Mouse (Mus musculus): Measurements from ENCODE around the gene Schip1.

Gene Schip1

DNA sequence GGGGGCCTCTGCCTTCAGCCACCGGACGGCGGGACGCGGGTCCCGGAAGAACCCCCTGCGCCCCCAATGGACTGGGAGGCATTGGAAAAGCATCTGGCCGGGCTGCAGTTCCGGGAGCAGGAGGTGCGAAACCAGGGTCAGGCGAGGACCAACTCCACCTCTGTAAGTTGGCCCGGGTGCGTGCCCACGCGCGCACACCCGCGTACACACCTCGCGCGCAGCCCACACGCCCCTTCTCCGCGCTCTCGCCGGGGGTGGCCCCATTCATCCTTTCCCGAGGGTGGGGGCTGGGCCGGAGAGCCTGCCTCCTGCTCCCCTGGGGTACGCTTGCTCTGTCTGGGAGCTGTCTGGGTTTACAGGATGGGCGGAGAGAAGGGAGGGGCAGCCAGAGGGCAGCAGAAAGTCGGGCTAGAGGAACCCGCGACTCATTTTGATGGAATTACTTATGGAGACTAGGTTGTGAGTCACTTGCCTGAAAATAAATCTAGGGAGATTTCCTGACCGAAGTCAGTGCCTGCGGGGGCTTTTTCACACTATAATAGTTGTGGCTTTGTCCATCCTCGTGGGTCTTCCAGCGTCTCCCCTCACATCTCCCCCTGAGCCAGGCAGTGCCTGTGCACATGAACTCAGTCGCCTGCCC, 430.6 kb downstream of the Schip1 start:
- peak; percentile 18; the same call in 1 of the 2 replicates for ATAC-seq (ENCODE audit: insufficient number of reproducible peaks, low FRiP score, low TSS enrichment)

DNA sequence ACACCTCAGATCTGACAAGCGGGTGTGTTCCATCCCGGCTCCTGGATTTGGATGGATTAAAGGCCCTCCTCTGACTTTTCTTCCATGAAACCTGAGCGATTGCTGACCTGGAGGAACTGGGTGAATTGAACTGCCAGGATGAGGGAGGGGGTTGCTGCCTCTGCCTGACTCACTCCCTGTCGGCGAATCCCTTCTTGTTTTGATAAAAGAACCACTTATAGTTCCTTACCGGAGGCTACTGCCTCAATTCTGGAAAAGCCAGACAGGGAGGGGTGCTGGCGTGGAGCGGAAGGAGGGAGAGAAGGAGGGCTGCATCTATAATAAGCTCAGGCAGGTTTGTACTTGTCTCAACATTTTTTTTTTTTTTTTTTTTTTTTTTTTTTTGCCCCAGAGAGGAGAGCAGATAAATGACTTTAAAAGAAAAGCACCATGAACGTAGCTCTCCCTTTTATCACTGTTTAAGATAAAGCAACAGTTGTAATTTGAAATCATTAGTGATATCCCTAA, 431.2 kb downstream of the Schip1 start:
- no peak for ATAC-seq (ENCODE audit: insufficient number of reproducible peaks, low FRiP score, low TSS enrichment)

DNA sequence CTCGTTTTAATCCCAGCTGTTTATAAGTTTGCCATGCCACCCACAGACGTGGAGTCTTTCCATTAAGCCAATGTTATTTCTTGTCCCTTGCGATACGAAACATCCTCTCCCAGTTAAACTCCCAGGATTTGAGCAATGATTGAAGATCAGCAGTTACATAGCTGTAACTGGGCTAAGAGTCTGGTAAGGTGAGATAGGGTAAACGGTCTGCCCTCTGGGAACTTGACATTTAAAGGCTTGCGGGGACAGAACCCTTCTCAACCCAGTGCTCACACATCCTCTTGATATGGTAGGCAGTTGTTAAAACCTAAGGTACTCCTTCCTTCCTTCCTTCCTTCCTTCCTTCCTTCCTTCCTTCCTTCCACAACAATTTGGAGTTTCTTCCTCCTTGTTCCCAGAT, 431.9 kb downstream of the Schip1 start:
- ATAC-seq (ENCODE audit: insufficient number of reproducible peaks, low FRiP score, low TSS enrichment), result no peak

DNA sequence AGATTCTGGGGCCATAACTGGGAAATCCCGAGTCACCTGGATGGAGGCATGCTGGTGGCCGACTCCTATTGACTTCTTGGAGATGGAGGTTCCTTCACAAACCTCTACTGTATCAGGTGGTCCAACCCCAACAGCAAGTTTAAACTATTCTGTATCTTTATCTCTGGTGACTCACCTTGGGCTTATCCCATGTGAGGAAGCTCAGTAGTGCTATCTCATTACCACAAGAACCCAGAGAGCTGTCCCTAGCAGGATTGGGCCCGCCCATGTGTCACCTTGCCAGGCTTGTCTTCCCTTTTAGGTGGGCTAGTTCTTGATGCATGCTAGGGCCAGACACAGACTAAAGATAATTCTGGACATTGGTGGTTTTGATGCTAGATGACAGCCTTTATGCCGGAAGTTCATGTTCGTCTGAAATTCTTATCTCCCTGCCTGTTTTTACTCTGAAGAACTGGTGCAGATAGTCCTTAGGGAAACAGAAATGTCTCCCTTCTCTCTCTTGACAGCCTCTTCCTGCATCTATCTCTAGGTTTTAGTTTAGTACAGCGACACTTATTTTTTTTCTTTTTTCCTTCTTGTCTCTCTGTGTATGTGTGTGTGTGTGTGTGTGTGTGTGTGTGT, 435.0 kb downstream of the Schip1 start:
- ATAC-seq (ENCODE audit: insufficient number of reproducible peaks, low FRiP score, low TSS enrichment), result no peak

DNA sequence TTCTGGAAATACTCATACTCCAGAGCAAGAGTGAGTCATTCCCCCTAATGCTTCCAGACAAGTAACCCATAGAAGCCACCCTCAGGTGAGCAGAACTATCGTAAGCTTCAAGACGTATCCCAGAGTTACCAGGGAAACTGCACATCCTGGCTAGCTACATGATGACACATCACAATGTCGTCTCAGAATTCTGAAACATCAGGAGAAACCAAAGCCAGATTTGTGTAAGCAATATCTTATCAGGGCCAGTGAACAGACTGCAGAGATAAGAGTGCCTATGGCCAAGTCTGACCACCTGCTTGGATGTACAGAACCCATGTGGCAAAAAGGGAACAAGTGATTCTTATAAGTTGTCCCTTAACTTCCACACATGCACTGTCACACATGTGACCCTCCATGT, 440.2 kb downstream of the Schip1 start:
- ATAC-seq (ENCODE audit: insufficient number of reproducible peaks, low FRiP score, low TSS enrichment), result no peak

DNA sequence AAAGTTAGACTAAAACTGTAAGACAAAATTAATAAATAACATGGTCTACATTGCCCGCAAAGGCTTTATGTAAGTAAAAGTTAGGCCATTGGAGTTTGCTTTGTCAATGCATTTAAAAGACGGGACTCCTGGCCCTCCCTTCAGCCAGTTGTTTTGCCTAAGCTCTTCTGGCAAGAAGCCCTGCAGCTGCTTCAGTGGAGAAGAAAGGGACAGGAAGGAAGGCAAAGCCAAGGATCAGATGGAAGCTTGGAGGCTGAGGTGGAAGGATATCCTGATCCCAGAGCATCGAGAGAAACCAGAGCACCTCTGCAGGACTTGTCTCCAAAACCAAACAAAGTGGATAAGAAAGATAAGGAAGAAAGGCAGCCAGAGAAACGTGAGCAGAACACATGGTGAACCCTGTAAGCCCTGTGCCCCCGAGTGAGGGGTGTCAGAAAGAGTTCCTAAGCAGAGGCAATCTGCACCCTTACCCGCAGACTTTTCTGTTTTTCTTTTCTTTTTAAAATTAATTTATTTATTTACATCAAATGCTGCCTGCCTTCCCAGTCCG, 442.2 kb downstream of the Schip1 start:
- no peak for ATAC-seq (ENCODE audit: insufficient number of reproducible peaks, low FRiP score, low TSS enrichment)

DNA sequence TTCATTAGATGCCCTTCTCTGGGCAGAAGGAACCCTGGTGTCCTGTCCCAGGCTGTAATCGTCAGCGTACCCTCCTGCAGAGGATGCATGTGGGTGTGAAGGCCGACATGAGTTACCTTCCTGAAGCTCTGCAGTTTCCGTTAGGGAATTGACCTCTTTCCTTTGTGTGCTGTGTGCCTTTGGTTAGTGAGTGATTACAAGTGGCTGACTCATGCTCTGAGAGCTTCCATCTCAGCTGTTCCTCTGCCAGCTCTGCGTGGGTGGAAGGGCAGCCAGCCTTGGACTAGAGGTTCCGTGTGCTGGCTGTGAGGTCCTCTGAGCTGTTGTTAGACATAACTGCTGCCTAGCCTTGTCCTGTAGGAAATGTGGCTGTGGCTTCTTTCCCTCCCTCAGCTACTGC, 444.0 kb downstream of the Schip1 start:
- ATAC-seq (ENCODE audit: insufficient number of reproducible peaks, low FRiP score, low TSS enrichment), result peak; percentile 98

DNA sequence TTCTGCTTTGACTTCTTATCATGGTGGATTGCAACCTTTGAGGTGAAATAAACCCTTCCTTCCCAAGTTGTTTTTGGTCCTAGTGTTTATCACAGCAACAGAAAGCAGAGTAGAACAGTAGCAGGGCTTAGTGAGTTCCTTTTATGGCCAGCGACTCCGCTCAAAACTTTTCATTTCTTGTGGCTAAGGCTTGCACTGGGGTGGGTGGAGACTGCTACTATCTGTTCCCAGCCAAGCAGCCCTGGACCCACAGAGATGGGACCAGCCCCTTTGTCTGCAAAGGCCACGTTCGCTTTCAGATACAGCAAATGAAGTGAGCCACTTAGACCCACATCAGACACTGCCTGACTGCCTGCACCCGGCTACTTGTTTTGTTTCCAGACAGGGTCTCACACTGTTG, 446.3 kb downstream of the Schip1 start:
- no peak for ATAC-seq (ENCODE audit: insufficient number of reproducible peaks, low FRiP score, low TSS enrichment)

DNA sequence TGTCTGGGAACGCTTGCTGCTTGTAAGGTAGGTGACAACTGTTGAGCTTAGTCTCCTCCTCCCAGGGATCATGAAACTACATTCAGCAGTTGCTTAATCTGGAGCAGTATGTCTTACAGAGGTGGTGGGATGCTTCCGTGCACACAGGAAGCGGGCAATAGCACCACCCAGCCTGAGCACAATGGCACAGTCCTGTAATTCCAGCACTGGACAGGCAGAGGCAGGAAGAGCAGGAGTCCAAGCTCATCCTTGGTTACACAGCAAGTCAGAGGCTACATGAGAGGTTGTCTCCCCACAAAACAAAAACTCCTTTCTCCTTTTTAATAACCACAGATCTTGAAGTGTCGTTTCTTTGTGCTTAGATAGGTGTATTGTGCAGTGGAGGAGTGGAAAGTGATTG, 447.1 kb downstream of the Schip1 start:
- no peak for ATAC-seq (ENCODE audit: insufficient number of reproducible peaks, low FRiP score, low TSS enrichment)

DNA sequence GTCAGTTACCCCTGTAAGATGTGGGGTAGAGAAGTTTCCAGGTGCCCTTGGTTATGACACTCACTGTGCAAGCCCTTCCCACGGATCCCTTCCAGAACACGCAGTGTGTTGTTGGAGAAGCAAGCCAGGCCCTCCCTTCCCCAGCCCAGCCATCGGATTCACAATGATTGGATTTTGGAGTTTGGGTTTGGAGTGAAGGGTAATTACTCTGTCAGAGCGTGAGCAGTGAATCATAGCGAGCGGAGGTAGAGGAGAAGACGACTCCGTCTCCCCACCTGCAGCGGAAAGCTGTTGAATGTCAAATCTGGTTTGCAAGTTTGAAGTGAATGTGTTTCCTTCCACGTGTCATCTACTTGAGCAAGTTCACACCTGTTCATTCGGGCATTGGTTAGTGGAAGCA, 447.7 kb downstream of the Schip1 start:
- ATAC-seq (ENCODE audit: insufficient number of reproducible peaks, low FRiP score, low TSS enrichment), result no peak

DNA sequence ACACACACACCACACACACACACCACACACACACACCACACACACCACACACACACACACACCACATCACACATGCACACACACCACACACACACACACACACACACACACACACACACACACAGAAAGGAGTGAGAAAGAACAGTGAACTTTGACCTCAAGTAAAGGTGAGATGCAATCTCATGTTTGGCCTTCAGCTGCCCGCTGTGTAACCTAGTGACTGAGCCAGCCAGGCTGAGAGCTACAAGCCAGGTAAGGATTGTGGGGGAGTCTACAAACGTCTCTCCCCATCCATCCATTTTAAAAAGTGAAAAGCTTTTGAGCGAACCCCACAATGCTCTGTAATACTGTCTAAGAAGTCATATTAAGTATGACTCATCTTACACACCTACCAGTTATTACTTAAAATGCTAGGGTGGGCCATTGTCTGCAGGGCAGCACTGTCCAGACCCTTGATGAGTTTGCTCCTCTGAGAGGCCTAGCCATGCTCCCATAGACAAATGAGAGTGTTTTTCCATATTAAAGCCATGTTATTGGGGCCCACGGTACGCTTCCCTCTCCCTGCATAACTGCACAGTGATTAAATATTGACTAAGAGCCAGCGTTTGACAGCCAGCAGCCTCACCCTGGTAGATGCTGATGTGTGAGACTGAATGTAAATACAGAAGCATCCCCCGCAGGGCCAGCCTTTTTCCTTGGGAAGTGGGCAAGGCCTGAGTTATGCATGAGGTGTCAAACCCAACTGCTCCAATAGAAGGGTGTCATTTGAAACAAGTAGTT, 448.9 kb downstream of the Schip1 start:
- no peak for ATAC-seq (ENCODE audit: insufficient number of reproducible peaks, low FRiP score, low TSS enrichment)

DNA sequence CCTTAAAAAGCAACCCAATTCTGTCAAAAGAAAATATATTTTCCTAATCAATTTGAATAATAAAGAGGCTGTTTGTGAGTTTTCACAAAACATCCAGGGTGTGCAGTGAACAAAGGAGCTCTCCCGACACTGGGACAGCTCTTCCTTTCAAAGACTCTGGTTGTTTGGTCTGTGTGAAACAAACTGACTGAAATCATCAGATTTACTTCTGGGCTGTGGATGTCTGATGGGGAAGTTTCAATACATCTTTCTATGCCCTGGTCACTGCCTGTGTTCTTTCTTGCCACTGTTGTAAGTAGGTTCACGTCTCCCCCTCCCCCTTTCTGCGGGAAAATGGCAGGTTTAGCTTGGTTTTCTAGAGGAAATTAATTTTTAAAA, 449.5 kb downstream of the Schip1 start:
- no peak for ATAC-seq (ENCODE audit: insufficient number of reproducible peaks, low FRiP score, low TSS enrichment)

DNA sequence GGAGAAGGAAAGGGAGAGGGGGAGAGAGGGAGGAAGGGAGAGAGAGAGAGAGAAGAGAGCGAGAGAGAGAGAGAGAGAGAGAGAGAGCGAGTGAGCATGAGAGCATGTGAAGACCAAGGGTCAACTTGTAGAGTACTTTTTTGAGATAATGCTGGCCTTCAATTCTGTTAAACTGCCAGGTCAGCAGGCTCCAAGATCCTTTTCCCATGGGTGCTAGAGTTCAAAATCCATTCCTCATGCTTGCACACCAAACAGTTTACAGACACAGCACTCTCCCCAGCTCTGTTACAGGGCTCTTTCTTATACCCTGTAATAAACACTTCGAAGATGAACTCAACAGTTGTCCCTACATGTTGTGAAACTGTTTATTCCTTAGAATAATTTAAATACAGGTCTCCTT, 450.1 kb downstream of the Schip1 start:
- ATAC-seq (ENCODE audit: insufficient number of reproducible peaks, low FRiP score, low TSS enrichment), result no peak

DNA sequence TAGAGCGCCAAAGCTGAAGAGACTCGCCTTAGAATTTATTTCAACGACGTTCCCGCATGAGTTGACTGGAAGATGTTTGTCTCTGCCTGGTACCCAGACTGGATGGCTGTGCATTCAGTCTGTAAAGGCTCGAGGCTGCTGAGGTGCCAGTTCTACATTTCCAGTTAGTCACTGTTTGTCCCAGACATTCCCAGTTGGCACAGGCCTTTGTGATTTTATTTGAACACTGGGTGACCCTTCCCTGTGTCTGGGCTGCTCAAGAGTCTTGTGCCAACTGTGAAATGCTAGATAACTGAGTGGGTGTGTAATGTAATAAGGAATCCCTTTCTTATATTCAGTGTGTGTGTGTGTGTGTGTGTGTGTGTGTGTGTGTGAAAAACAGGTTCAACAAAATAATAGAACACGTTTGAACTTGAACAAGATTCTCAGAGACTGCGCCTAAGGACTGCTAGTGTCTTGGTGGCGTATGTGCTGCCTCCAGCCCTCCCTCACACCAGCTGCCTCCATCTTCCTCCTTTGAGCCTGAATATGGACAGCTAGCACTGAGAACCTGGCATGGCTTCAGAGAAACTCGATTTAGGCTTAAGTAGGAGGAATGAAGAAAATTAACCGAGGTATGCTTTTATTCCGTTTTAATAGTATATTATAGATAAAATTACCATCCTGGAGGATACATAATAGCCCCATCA, 451.9 kb downstream of the Schip1 start:
- ATAC-seq (ENCODE audit: insufficient number of reproducible peaks, low FRiP score, low TSS enrichment), result no peak

DNA sequence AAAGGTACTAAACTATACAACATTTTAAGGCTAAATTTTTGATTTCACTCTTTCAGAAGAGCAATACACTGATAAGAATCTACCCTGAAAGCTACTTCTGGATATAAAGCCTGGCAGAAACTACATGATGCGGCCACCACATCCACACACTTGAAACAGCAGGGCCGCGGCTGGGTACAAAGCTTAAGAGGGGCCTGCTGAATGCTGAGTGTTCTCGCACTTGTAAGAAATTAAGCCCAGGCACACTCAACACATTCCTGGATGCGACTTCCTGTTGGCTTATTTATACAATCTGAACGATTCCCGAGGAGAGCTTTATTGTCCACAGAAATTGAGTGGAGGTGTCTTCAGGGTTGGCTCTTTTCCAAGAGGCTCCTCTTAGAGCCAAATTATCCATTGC, 452.6 kb downstream of the Schip1 start:
- no peak for ATAC-seq (ENCODE audit: insufficient number of reproducible peaks, low FRiP score, low TSS enrichment)

DNA sequence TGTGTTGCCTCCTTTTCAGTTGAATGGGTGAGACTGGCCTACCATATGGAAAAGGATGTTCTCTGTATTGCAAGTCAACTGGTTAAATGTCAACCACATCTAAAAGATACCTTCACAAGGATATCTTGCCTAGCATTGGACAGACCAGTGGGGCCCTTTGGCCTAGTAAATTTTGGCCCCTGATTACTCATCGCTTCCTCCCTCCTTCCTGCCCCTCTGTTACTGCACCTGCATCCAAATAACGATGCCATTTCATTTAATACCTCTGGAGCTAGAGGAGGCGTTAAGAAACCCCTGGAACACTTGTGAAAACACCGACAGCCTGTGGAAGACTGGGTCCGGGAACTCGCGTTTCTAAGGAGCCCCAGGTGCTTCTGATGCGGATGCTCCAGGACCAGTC, 453.4 kb downstream of the Schip1 start:
- ATAC-seq (ENCODE audit: insufficient number of reproducible peaks, low FRiP score, low TSS enrichment), result no peak

DNA sequence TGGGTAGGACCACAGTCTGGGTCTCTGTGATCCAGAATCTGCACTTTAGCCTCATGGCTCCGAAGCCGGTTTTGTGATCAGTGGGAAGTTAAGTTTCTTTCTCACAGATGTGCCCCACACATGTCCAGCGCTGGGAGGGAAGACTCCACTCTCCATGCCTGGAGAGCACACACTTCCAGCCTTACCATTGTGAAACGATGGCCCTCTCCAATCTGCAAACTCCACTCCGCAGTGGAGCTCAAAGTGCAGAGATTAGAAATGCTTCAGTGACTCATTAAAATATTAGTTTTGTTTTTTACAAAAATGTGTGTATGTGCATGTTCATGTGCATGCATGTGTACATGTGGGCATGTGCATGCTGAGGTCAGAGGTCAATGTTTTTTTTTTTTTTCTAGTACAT, 454.0 kb downstream of the Schip1 start:
- no peak for ATAC-seq (ENCODE audit: insufficient number of reproducible peaks, low FRiP score, low TSS enrichment)

DNA sequence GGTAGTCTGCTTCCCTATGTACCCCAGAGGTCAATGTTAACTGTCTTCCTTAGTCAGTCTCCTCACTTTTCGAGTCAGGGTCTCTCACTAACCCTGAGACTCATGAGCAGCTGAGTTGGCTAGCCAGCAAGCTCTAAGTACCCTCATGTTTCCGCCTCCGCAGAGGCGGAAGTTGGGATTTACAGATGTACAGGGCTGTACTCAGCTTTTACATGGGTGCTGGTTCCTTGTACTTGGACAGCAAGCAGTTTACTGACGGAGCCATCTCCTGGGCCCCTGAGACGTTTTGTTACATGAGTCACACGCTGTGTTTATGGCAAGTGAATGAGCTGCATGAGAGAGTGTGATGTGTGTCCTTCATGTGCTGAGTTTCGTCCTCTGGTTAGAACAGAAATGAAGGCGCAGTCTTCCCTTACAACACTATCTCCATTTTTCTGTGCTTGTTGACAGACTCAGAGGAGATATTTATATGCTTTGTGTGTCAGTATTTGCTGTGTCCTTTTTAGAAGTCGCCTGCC, 460.8 kb downstream of the Schip1 start:
- ATAC-seq (ENCODE audit: insufficient number of reproducible peaks, low FRiP score, low TSS enrichment), result no peak

DNA sequence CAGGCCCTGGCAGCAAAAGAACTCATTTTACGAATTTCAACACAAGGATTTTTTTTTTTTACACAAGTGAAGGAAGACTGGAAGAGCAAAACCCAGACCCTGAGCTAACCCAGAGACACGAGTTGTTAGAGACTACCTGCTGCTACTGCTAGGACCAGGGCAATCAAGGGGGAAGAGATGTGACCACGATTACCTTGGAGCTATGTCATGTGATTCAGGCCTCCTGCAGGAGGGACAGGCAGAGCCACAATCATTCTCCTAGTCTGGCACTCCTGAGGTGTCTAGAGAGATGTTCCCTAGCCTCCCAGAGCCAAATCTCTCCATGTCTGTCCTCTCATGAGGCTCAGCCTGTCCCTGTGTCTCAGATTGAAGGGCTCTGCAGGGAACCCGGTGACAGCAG, 461.8 kb downstream of the Schip1 start:
- no peak for ATAC-seq (ENCODE audit: insufficient number of reproducible peaks, low FRiP score, low TSS enrichment)

DNA sequence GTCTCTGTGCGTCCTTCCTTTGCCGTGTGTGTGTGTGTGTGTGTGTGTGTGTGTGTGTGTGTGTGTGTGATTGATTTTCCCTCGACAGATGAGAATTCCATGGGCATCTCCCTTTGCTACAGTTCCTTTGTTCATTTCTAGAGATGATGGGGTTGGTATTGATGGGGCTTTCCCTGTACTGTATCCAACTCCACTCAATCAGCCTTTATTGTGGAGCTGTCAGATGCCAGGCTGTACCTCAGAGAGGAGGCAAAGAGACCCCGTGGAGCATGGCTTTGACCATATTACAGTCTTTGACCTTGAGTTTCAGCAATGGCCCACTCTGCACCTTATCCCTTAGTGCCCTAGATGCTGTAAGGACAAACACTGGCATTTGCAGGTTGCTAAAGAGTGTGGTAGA, 462.6 kb downstream of the Schip1 start:
- ATAC-seq (ENCODE audit: insufficient number of reproducible peaks, low FRiP score, low TSS enrichment), result no peak

DNA sequence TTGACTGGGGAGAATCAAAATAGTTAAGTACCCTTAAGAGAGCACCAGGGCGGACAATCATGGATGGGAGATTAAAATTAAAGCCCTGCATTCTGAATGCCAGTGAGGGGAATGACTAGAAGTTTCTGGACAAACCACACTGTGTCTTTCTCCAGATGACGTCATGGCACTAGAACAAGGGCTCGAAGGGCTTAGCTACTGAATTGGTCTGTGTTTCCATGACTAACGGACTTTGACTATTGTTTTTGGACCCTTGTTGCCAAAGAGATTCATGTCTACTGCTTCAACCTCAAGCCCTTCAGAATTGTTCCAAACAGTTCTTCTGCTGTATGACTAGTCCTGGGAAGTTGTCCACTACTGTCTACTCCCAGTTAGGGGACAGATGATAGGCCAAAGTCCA, 467.3 kb downstream of the Schip1 start:
- no peak for ATAC-seq (ENCODE audit: insufficient number of reproducible peaks, low FRiP score, low TSS enrichment)
